Mouse (Mus musculus) layer of hippocampus, postnatal 36 days (tissue): Measurements from ENCODE around the gene Cnnm2. TPM values are rescaled to one million over a fixed set of nuclear protein-coding genes. Genes with fewer than 3 reads are reported as not detected.

Source experiments
- DNase-seq, 2 experiments: peaks; one replicate each; pipeline ENCODE4 v3.0.0; 2022
- total RNA-seq, 2 experiments: library from RNA; stranded (reverse); gene quantifications; 2 replicates each; pipeline ENCODE4 v1.2.3; 2021

The Cnnm2 gene
- total RNA-seq, 2 experiments from 2014 or later = 36.6 to 39.8 TPM

DNA sequence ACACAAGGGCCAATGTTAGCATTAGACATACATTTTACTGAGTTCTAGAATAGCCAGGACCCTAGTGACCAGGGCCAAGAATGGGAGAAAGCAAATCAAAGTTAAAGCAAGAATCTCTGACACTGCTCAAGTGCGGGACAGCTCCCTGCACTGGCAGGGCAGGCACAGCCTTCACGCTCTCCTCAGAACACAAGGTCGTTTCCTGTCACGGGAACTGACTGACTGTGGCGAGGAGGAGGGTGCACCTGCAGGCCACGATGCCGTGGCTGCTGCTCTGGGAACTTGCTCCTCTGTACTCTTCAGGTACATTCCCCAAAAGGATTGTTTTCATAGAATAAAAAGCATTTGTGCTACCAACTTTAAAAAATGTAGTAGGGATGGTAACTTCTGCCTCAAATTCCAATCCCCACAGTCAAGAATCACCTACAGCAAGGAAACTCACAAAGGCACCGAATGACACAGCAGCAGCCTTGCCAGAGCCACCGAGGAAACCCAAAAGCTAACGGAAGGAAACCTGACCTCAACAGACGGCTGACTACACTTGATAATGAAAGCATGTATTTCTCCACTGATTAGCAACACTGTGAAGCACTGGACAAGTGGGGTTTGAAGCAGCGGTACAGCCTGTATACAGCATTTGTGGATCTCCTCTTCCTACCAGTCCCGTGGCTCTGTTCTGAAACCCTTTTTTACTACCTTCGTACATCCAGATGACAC lies 126.6 kb downstream of the Cnnm2 start:
- no peak for DNase-seq

DNA sequence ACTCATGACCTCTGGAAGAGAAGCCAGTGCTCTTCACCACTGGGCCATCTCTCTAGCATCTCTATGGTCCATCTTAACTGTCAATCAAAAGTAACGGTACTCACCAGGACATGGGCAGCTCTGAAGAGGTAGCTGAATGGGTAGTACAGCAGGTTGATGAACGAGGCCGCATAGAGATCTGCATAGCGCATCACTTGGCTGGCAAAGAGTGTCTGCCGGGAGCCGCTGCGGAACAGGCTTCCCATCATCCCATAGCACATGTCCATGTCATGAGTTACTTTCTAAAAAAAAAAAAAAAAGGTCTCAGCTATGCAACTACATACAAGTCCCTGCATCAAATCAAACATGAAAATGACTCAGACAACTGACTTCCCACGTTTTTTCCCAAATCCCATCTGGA lies 128.3 kb downstream of the Cnnm2 start:
- DNase-seq = no peak

DNA sequence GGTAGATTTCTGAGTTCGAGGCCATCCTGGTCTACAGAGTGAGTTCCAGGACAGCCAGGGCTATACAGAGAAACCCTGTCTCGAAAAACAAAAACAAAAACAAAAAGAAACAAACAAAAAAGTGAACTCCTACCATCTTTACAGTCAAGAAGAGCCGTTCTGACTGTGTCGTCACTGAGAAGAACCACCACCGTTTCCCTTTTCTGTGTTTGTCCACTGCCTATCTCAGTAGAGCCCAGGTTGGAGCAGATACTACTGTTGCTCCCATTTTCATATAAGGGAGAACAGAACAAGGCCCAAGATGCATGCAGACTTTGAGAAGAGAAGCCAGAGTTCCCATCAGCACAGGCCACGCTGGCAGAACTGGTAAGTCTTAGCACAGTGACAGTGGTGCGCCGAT lies 129.3 kb downstream of the Cnnm2 start:
- DNase-seq = no peak

- no peak for DNase-seq
These were observed 131.5 kb downstream of the Cnnm2 start for GRCm38 (mm10) chr19:46892856-46893255.

- DNase-seq = no peak
These were observed 132.1 kb downstream of the Cnnm2 start for GRCm38 (mm10) chr19:46893484-46893883.

DNA sequence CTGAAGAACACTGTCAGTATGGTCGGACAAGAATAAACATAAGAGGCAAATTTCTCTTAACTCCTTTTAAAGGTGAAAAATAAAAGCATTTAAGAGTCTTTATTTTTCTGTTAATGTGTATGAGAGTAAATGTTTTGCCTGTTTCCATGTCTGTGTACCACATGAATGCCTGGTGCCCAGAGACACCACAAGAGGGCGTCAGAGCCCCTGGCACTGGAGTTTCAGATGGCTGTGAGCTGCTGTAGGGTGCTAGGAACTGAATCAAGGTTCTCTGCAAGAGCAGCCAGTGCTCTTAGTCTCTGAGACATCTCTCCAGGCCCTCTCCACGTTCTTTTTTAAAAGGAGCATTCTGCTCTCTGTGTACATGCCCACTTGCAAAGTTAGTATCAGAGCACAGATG lies 135.7 kb downstream of the Cnnm2 start:
- DNase-seq = no peak

DNA sequence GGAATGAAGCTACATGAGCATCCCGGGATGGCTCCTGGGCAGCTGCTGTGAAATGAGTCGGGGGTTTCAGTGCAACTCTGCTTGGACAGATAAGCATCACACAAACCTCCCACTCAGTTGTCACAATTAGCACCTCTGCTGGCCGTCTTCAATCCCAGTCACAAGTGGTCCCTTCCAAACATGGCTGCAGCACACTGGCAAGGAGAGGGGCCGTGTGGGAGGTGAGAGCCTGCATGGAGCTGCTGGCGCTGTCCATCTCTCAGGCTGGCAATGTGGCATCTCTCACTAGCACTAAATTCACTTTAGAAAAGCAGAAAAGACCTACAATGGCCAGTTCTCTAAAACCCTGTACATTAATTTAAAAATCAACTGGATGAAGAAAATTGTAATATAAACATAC lies 136.8 kb downstream of the Cnnm2 start:
- no peak for DNase-seq

- no peak for DNase-seq
These were observed 137.9 kb downstream of the Cnnm2 start for GRCm38 (mm10) chr19:46899306-46899705.

- DNase-seq = no peak
These were observed 138.5 kb downstream of the Cnnm2 start for GRCm38 (mm10) chr19:46899871-46900270.

DNA sequence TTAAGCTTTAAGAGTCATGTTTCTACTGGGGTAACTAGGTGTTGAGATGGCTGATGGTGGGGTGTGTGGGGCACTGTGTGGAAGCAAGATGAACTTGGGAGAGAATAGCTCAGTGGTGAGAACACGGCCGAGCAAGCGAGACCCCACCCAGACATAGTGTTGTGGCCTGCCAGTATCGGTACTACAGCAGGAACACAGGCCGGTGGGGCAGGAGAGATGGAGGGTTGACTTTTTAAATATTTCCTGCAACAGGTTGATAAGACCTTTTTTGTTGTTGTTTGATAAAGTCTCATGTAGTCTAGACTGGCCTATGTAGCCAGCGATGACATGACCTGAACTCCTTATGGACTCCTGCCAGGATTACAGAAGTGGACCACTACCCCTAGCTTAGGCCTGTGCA lies 139.4 kb downstream of the Cnnm2 start:
- DNase-seq = no peak

DNA sequence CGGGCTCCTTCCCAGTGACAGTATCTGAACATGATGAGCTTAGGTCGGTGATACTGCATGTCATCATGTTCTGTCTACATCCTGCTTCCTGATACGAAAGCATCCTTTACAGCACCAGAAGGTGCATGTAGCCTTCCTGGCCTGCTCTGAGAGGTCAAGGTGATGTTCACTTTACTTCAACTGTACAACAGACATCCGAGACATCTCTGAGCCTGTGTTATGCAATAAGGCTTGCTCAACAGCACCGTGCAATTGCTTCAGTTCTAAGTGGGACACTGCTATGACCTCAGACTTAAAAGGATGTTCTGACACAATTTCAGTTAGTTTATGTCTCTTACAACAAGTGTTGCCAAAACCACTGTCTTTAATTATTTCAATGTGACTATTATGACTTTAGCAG lies 139.9 kb downstream of the Cnnm2 start:
- no peak for DNase-seq

GRCm38 (mm10) chr19:46903379-46903778 lies 142.0 kb downstream of the Cnnm2 start:
- no peak for DNase-seq

DNA sequence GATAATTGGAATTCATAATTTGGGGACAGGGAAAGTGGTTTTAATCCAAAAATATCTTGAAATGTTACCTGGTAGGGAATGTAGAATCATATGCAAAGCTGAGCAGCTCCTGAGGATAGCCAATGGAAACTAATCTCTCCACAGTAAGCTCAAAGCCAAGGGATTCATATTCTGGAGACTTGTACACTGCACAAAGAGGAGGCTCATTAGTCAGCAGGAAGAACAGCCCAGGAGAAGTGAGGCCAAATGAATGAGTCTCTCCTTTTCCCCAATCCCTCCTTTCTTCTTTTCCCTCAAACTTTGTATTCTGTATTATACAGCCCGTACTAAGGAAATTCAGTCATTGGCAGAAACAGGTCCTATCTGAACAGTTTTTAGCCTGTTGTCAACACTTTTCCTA lies 143.5 kb downstream of the Cnnm2 start:
- DNase-seq = no peak

DNA sequence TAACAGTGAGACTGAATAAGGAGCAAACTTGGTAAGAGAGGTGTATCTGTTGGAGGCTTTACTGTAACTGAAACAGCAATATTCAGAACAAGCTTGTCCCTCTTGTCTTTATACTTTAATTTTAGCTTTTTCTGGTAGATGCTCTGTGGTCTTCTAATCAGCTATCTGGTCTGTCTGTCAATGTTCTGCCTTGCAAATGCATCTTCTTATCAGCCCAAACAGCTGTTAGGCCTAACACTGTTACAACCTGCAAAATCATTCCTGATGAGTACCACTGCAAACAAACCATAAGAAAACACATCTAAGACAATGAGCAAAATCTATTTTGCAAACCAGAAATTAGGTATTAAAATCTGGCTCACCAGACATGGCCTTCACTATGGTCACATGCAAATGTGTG lies 144.0 kb downstream of the Cnnm2 start:
- DNase-seq = no peak

- no peak for DNase-seq
These were observed 144.6 kb downstream of the Cnnm2 start for GRCm38 (mm10) chr19:46905971-46906370.

DNA sequence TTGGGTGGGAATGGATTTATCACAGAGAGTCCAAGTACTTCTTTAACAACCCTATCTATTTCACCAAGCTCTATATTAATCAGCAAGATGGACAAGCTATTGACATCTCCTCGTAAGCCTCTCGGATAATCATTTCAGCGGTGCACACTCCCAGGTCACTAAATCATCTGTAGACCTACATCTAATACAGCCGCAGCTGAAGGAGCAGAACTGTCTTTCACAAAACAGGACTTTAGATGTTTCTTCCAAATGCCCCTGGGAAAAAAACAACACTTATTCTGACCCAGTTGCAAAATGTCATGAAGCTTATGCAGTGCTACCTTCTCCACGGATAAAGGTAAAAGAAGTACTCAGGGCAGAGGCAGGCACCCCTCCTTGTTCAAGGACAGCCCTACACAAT lies 146.8 kb downstream of the Cnnm2 start:
- DNase-seq = no peak

DNA sequence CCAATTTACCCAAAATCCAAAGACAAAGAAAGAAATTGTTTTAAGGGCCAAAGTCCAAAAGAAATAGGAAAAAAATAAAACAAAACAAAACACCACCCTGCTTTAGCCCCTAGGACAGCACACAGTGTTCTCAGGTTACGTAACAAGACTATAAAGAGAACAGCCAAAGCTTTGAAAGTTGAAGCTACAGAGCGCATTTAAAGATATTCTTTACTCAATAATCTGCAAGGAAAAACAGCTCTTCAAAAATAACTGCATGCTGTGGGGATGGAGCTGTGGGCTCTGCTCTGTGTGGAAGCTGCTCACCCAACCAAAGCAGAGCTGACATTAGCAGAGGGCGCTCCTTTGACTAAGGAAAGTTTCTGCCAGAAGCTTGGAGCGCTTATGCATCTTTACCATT lies 147.6 kb downstream of the Cnnm2 start:
- DNase-seq = peak in 1 of 2 experiments; percentile 40

DNA sequence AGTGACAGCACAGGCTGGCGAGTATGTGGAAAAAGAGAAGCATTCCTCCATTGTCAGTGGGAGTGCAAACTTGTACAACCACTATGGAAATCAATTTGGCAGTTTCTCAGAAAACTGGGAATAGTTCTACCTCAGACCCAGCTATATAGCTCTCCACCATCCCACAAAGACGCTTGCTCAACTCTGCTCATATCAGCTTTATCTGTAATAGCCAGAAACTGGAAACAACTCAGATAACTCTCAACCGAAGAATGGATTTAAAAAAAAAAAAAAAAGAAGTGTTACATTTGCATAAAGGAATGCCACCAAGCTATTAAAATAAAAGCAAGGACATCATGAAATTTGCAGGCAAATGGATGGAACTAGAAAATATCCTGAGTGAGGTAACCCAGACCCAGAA lies 150.1 kb downstream of the Cnnm2 start:
- DNase-seq = no peak

DNA sequence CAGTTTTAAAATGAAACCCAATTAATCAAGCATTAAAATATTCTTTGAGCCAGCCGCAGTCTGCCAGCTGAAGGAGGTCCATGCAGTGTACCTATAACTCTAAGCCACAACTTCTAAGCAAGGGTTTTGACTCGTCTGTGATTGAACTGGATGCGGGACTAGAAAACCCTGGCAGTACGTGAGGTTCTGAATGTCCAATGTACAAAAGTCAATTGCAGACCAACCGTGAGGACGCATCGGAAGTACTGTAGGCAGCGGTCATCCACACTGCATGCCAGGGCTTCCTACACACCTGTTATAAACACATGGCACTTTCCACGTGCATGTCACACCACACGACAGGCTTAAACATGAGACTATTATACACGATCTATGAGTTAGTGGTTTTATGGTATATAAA lies 152.2 kb downstream of the Cnnm2 start:
- DNase-seq = no peak

- DNase-seq = no peak
These were observed 154.1 kb downstream of the Cnnm2 start for GRCm38 (mm10) chr19:46915406-46916080.

- no peak for DNase-seq
These were observed 159.2 kb downstream of the Cnnm2 start for GRCm38 (mm10) chr19:46920571-46920970.

DNA sequence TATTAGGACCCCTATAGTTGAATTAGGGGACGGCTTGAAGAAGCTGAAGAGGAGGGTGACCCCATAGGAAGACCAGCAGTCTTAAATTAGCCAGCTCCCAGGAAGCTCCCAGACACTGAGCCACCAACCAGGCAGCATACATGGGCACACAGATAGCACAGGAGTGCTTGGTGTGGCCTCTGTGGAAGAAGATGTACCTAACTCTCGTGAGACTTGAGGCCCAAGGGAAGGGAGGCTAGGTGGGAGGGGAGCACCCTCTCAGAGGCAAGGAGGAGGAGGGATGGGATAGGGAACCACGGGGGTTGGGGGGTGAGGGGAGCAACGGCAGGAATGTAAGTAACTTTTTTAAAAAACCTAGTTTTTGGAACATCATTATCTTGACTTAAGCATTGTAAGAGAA lies 165.0 kb downstream of the Cnnm2 start:
- no peak for DNase-seq

DNA sequence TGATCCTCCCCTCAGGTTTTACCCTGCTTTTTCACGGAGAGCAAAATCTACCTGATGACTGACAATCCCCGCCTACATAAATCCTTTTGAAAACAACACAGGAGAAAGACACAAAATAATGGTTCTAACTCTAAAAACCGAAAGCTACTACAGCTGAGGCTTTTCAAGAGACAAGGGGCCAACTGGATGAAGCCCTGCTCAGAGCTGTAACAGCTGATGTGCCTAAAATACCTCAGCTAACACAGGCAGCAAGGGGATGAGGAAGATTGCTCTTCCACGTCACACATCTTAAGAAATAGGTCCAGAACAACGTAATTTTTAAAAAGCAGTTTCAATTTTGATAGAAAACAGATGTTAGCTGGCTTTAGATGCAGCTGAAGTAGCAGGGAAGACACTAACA lies 165.6 kb downstream of the Cnnm2 start:
- no peak for DNase-seq

DNA sequence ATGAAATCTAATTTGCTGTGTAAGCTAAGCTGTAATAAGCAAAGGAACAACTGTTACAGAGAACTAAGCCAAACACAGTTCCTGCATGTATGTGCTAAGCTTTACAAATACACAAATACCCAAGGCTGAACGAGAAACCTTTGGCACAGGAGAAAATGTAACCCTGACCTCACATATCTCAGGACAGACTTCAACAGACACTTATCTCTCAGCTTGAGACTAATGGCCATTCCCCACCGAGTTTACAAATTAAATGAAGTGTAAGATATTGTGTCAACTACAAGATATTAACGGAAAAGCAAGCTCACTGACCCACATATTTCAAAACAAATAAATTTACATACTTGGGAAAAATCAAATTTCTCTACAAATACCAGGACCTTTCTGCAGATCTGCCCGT lies 166.7 kb downstream of the Cnnm2 start:
- DNase-seq = no peak
